16 mouse cellular contexts compared by ENCODE assay signal in the genomic region with DNA sequence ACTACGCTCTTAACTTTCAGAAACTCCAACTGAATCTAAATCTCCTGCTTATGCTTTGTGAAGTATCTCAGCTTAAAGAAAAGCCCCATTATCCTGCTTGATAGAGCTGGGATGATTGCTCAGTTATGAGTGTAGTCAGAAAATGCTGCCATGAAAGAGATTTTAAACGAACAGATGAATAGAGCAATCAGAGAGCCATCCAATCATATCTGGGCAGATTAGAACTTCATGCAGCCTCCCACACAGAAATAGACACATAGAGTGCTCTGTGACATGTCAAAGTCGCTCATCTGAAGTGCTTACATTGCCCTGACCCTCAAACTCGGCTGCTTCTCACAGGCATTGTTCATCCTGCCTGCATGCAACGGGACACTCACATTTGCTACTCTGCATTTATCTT.
"Had no signal": no experiment of that assay in that cellular context is flagged by ENCODE, and none has a peak within 500 bp of the region (broad histone marks: within the 10 kb centered on the region; RNA-seq: fewer than 3 reads in every experiment).

No protein-coding gene starts in this region.

- H3K27ac ChIP-seq: layer of hippocampus, adult 2 months; limb, embryonic 12.5 days; liver, embryonic 13.5 days; lung, embryonic 15.5 days; macrophage; midbrain, embryonic 15.5 days; neural tube, embryonic 12.5 days; stomach, postnatal 0 days had no signal

- H3K4me3 ChIP-seq: layer of hippocampus, adult 2 months; limb, embryonic 12.5 days; liver, embryonic 13.5 days; lung, embryonic 15.5 days; megakaryocyte, embryonic 14.5 days; midbrain, embryonic 15.5 days; neural tube, embryonic 12.5 days had no signal

- H3K4me1 ChIP-seq: limb, embryonic 12.5 days; liver, embryonic 13.5 days; lung, embryonic 15.5 days; midbrain, embryonic 15.5 days; neural tube, embryonic 12.5 days had no signal

- H3K9me3 ChIP-seq: limb, embryonic 12.5 days; liver, embryonic 13.5 days; lung, embryonic 15.5 days; midbrain, embryonic 15.5 days; neural tube, embryonic 12.5 days had no signal

- H3K27me3 ChIP-seq: limb, embryonic 12.5 days; liver, embryonic 13.5 days; lung, embryonic 15.5 days; megakaryocyte, embryonic 14.5 days; midbrain, embryonic 15.5 days; neural tube, embryonic 12.5 days had no signal

- H3K9ac ChIP-seq: limb, embryonic 12.5 days; liver, embryonic 13.5 days; liver, postnatal 0 days; lung, embryonic 15.5 days; midbrain, embryonic 15.5 days; neural tube, embryonic 12.5 days had no signal

- DNase-seq: kidney, postnatal 36 days; liver; liver, embryonic 13.5 days; liver, postnatal 0 days; lung, postnatal 14 days; thymus, adult 18-20 months; thymus, postnatal 14 days had no signal

- ATAC-seq: liver, postnatal 0 days; midbrain, embryonic 15.5 days had no signal

- H3K36me3 ChIP-seq: limb, embryonic 12.5 days; liver, embryonic 13.5 days; lung, embryonic 15.5 days; midbrain, embryonic 15.5 days; neural tube, embryonic 12.5 days had no signal

- H3K4me2 ChIP-seq: limb, embryonic 12.5 days; liver, embryonic 13.5 days; lung, embryonic 15.5 days; midbrain, embryonic 11.5 days; midbrain, embryonic 15.5 days; neural tube, embryonic 12.5 days had no signal
